Mouse (Mus musculus): Measurements from ENCODE around the gene Patj.
"Not testable (repeated sequence)": the region's sequence is repeated elsewhere in the genome, so short reads cannot be mapped to it uniquely, and the experiment has no call there.

- not testable (repeated sequence) for TF ChIP-seq POLR2A (IDR thresholded peaks at IDR 0.05; ENCODE audit: low read depth, low read length); CTCF (conservative IDR thresholded peaks at IDR 0.05; ENCODE audit: insufficient read depth, insufficient read length, low read depth, low read length)
Measured at GRCm38 (mm10) chr4:98724682-98725081, 329.1 kb downstream of the Patj start.

All from kidney, adult 2 months (tissue).